Mouse (Mus musculus): ENCODE data around the gene Calr.

Calr gene

DNA sequence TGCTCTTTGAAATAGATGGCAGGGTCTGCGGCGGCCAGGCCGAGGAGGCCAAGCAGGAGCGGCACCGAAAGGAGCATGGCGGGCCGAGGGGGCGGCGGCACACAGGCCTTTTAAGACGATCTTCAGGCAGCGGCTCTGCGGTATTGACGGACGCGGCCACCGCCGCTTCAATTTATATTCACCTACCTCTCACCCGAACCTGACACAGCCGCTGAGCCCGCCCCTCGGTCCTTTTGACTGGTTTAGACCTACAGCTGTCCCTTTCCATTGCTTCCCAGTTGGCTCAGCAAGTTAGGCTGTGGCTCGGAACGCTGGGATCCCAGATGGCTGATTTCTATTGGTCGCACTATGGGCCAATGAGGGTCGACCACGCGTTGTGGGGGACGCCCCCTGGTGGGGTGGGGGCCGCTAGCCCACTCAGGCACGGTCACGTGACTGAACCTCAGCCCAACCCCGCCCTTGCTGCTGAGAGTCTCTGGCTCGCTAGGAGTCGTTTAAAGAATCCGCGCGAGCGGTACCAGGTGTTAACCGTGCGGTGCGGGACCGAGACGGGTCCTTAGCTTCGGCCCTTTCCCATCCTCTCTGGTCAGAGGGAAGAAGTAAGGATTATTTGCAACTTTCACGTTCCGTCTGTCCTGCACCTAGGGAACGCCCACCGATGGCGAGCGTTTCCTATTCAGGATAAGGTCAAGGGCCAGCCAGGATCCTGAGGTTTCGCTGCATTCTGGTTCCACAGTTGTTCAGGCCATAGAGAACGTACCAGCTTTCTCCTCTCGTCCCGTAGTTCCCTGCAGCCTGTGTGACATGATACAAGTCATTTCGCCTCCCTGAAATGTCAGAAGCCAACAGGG lies at the start of gene Calr:
TSS of gene Calr (minus strand) at position 213 of the 851 bp plus-strand sequence.
- in situ Hi-C loops (cut with MboI; ENCODE audit: low sequenced_read_pairs): no loop called here

DNA sequence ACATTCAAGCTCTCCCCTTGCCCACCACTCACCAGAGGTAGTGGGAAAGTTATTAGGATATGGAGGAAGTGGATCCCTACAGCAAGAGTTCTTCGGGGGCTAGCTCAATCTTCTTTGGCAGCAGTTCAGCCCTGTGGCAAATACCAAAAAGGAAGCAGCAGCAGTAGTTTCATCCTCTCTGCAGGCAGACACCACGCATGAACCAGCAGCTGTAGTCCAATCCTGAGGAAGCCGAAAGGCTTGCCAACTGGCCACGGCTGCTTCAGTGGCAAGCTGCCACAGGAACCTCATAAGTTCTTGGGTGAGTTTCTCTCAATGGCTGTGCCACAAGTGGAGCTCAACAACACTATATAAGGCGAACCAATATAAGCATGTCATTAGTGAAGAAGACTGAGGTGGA lies 49.2 kb upstream of the Calr start:
- in situ Hi-C loops (cut with MboI; ENCODE audit: low sequenced_read_pairs): no loop called here

DNA sequence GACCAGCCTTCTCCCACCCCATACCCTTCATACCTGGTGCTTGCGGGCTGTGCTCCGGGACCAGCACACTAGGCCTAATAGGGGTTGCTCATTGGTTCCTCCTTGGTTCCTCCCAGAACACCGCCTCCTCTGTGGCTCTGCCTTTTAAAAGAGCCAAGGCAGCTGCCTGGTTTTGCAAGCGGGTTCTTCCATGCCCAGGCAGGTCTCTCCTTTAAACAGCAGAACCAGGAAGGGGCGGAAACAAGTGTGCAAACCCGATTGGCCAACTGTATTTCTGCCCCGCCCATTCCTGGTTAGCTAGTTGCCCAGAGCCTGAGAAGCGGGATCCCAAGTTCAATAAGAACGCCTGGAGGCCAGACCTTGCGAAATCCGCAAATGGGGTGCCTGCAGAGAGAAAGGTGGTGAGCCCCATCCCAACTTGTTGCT lies 47.0 kb upstream of the Calr start, which contains the start of gene Gcdh:
TSS of gene Gcdh (minus strand) at position 213 of the 426 bp plus-strand sequence.
- in situ Hi-C loops (cut with MboI; ENCODE audit: low sequenced_read_pairs): no loop called here

DNA sequence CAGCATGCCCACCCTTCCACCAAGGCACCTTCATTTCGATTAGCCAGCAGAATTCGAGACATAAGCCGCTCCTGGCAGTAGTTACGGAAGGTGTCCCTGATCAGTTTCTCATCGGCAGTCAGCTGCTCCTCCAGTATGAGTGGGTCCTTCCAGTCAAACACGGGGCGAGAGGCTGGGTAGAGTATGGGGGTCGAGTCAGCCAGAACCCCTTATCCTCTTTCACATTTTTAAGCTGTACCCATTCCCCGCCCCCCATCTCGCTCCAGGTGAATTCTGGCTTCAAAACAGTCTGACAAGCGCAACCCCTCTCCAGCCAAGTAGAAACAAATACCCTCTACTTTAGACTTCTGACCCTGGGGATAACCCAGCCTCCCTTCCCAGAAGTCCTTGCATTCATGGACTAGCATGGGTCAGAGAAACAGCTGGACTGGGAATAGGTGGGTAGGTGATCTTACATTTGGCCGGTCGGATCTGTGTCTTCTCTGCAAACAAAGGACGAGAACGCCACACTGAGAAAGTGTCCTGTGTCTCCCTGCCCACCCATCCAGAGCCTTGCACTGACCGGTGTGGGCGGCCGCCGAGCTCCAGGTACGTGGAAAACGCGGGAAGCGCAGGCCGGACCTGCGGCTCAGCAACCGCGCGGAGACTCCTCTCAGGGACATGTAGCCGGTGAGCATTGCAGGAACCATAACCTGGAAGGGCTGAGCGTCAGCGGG lies 46.4 kb upstream of the Calr start:
- in situ Hi-C loops (cut with MboI; ENCODE audit: low sequenced_read_pairs): no loop called here

DNA sequence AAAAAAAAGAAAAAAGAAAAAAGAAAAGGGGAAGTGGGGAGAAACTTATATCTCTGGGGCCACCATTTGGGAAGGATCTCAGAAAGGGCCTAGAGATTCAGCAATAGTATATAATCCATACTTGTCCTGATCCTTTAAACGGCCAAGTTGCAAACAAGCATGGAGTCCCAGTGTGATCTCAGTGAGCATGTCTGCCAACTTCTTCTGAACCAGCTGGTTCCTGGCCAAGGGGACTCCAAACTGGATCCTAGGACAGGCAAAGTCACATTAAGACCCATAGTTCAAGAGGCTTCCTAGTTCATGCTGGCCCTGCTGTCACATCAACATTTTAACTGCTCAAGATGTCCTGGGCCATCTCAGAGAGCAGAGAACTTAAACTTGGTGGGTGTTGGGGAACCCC lies 42.4 kb upstream of the Calr start:
- in situ Hi-C loops (cut with MboI; ENCODE audit: low sequenced_read_pairs): no loop called here

DNA sequence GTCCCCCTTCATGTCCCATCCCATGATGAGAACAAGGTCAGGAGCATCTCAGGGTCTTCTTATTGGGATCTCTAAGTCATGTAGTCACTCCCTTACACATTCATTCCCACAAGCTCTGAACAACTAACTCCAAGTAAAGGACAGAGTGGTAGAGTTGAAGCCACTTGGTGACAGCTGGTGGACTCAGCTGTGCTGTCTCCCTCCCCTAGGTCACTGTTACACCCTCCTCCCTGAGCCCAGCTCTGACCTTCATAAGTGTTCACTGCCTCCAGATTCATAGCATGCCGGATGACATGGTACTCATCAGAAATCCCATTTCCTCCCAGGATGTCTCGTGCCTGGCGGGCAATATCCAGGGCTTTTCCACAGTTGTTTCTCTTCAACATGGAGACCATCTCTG lies 41.5 kb upstream of the Calr start:
- in situ Hi-C loops (cut with MboI; ENCODE audit: low sequenced_read_pairs): no loop called here

DNA sequence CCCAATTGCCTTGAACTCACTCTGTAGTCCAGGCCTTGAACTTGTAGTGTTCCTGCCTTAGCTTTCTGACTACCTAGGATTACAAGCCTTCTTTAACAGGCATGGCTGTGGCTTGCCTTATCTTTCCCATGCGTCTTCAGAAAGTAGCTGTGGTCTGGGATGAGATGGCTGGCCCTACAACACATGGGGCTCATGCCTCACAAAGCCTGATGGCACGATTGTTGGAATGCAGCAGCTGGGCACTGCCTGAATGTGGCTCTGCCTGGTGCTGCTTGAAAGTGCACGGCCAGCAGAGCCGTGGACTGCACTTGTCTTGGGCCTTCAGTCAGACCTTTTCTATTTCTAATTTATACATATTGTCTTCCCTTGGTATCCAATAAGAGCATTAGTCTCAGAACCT lies 38.0 kb upstream of the Calr start:
- in situ Hi-C loops (cut with MboI; ENCODE audit: low sequenced_read_pairs): no loop called here

DNA sequence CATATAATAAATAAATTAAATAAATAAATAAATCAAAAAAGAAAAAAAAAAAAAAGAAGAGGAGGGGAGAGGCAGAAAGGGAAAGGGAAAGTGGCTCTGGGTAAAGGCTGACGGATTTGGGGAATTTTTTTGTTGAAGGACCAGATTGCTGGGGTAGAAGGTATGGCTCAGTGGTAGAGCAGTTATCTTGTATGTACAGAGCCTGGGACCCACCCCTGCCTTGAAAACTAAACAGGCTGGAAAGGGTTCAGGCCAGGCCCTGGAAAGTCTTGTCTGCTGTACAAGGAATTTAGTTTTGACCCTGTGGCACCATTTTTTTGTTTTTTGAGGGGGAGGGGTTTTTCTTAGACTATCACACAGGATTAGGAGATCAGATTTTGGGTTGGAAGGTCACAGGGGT lies 32.2 kb upstream of the Calr start:
- in situ Hi-C loops (cut with MboI; ENCODE audit: low sequenced_read_pairs): no loop called here

DNA sequence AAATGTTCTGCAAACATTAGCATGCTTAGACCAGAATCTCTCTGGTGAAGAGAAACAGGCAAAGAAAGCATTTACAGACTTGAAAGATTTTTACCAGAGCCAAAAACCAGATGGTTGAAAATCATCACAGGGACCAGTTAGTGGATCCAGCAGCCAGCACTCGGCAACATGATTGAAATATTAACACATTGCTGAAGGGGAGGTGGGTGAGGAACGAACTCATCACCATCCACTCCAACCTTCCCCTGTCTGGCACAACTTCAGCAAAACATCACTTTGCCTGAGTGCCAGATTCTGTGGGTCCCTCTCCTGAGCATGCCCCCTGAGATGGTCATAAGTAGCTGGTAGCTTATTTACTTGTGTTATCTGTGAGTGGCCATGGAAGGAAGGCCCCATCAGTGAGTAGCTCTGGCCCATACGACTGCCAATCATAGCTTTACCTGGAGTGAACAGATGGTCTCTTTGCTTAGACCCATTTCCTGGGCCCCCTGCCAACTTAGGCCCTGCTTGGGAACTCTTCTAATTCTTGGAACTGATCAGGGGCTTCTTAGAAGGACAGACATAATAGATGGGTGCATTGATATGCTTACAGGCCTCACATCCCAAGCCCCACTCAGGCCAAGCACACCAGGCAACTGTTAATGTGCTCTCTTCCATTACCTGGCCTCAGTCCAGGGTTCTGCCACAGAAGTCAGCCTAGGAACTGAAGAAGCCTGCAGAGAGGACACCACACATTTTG lies 30.7 kb upstream of the Calr start:
- in situ Hi-C loops (cut with MboI; ENCODE audit: low sequenced_read_pairs): no loop called here

DNA sequence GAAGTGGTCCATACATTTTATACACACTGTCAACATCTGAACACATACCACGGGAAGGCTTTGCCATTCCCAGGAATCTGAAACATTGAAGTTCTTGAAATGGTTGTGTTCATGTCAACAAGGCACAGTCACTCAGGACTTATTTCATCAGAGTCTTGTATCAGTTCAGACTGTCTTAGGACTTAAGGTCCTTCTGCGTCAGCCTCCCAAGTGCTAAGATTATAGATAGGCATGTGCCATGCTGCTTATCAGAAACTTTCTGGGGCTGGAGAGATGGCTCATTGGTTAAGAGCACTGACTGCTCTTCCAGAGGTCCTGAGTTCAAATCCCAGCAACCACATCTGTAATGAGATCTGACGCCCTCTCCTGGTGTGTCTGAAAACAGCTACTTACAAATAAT lies 27.6 kb upstream of the Calr start:
- in situ Hi-C loops (cut with MboI; ENCODE audit: low sequenced_read_pairs): no loop called here

DNA sequence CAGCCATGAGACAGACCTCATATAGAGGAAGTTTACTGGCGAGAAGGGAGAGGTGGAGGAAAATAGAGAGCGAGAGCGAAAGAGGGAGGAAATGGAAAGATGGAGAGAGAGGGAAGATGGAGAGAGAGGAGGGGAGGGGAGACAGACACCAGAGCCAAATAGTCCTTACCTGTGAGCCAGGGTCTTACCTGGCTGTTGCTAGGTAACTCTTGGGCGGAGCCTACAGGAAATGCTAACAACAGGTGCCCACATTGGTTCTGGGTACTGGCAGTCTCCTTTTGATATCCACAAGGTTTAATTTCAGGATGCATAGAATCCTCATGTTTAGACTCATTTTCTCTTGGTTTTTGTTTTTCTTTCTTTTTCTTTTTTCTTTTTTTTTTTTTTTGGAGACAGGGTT lies 26.3 kb upstream of the Calr start:
- in situ Hi-C loops (cut with MboI; ENCODE audit: low sequenced_read_pairs): no loop called here

DNA sequence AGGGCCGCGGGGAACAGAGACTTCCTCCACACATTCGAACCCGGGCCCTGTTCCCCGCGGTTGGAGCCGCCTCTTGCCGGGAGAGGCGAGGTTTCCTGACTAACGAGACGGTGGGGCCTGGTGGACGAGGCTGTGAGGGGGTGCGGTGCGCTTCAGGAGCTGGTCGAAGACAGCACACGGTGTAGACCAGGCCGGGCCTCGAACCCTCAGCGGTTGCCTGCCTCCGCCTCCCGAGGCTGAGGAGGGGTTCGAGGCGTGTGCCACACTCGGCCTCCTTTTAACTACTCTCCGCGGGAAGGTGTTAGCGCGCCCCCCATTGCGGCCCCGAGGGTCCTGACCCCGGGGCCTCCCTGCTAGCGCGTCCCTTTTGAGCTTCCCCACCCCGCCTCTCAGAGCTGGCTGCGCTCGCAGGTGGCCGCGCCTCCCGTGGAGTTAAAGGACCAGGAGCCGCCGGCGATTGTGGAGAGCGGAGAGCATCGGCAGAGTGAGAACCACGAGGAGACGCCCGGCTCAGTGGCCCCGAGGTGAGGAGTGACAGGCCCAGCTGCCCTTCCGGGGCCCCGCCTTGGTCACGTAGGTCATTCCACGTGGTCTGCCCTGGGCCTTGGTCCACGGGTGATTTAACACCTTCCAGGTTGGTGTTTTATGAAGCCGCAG lies 25.7 kb upstream of the Calr start:
- in situ Hi-C loops (cut with MboI; ENCODE audit: low sequenced_read_pairs): no loop called here

DNA sequence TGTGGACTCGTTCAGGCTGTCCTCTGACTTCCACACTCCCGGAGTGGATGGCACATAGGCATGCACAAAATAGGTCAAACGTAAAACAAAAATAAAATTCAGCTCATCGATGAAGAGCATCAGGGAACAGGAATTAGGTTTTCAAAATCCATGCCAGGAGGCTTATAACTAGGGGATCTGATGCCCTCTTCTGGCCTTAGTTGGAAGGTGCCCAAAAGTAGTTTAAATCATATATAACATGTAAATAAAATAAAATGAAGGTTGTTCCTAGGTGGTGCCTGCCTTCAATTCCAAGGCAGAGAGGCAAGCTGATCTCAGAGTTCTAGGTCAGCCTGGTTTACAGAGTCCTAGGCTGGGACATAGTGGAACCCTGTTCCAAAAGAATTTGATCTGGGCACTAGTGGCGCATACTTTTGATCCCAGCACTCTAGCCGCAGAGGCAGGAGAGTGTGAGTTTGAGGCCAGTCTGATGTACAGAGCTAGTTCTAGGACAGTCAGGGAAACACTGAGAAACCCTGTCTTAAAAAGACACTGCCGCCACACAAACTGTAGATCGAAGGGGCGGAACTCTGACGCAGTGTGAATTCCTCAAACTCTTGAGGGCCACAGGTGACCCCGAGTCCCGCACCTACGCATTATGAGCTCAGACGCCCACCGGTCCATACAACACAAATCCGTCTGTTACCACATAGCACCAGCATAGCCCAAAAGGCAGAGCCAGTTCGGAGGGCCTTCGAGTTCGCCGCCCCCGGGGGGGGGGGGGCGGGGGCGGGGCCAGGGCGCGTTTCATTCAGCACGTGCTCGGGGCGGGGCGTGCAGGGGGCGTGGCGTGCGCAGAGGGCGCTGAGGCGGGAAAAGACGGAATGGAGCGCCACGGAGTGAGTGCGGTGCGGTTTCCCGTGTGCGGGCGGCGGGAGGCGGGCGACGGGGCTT lies 24.9 kb upstream of the Calr start, which contains the start of gene Syce2:
TSS of gene Syce2 (plus strand) at position 736 of the 933 bp plus-strand sequence.
- in situ Hi-C loops (cut with MboI; ENCODE audit: low sequenced_read_pairs): no loop called here

DNA sequence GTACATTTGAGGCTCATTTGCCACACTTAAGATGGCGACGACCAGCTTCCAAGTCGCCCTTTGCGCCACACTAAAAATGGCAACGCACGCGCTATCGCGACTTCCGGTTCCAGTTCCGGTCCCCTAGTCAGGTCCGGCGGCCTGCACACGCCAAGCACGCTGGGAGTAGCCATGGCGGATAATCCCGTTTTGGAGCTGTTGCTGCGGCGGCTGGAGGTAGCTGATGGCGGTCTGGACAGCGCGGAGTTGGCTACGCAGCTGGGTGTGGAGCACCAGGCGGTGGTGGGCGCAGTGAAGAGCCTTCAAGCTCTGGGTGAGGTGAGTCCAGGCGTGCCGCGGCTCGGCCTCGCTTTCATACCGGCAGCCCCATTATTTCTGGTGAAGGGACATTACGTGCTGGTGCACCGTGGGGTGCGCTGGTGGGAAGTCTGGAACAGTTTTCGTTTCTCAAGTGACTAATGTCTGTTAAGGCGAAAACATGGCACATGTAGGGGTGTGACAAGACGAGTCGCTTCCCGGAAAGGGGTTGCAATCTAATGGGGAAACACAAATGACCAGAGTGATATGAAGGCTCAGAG lies 10.2 kb upstream of the Calr start, which contains the start of gene Farsa:
TSS of gene Farsa (plus strand) at position 126 of the 578 bp plus-strand sequence.
- in situ Hi-C loops (cut with MboI; ENCODE audit: low sequenced_read_pairs): no loop called here

DNA sequence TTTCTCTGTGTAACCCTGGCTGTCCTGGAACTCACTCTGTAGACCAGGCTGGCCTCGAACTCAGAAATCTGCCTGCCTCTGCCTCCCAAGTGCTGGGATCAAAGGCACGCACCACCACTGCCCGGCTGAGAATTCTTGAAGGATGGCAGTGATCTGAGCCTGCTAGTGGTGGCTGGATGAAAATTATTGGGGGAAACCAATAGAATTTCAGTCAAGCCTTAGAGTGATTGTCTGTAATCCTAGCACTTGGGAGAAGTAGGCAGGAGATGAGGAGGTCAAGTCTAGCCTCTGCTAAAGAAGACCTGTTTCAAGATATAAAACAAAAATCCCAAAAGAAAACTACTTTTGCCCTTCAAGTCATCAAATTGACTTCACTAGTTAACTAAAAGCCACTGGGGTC lies 9.7 kb upstream of the Calr start:
- in situ Hi-C loops (cut with MboI; ENCODE audit: low sequenced_read_pairs): no loop called here

DNA sequence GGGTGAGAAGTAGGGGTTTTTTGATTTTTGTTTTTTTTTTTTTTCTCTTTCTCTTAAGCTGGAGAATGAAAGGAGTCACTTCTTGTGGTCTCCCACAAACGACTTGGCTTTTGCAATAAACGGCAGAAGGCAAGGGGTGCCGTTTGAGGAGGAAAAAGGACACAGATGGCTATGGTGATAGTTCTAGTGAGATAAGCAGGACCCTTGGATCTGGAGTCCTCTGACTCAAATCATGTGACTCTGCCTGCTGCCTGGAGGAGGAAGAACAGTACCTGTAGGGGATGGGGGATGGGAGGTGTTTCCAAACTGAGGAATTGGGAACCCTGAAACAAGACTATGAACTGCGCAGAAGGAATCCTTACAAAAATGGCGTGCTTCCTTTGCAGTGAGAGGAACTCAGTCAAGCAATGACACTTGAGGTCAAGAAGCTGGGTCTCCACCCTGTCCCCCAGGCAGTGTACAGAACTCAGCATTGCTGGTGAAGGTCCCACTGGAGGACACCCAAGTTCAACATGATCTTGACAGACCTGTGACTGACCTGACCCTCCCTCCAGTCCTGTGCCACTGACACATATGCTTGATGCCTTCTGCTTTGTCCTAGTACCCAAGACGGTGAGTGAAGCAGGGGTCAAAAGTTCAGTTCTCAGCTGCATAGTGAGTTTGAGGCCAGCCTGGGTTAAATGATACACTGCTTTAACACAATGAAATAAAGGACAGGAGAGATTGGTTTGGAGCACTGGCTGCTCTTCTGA lies 1.1 kb upstream of the Calr start:
- in situ Hi-C loops (cut with MboI; ENCODE audit: low sequenced_read_pairs): no loop called here

DNA sequence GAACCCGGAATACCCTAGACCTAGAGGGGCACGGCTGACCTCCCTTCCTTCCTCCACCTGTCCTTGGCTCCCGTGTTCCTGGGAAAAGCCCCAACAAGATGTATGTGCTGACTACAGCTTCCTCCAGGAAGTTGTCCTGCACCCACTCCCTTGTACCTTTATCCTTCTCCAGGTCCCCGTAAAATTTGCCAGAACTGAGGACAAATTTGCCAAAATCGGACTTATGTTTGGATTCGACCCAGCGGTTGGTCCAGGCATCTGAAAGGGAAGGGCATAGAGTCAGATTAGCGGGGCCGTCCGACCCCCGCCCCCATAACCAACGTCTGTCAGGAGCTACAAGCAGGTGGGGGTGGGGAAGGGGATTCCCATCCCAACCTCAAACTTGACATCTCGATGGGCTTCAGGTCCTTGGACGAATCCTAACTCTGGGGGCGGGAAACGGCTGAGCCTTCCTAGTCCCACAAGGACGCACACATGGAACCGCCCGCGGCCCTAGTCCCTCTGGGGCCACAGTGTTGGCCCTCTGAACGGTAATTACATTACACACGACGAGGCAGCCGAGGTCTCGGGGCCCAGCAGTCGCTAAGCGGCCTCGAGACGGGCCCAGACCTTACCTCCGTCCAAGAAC lies 526 bp downstream of the Calr start:
- in situ Hi-C loops (cut with MboI; ENCODE audit: low sequenced_read_pairs): no loop called here
